Mouse (Mus musculus) hindbrain, postnatal 0 days (tissue): ENCODE measurements around the gene Dennd1b. TPM values are rescaled to one million over a fixed set of nuclear protein-coding genes. Genes with fewer than 3 reads are reported as not detected.

ENCODE experiments used
- ATAC-seq: fragments of 200-750 bp; cut with Nextera tagmentation; 2 replicates; pipeline ENCODE4 v1.8.0; 2017; ENCODE audit warnings: mild to moderate bottlenecking, moderate TSS enrichment, moderate library complexity
- DNase-seq: peaks from one replicate; pipeline ENCODE4 v3.0.0-alpha.2; 2015; ENCODE audit warnings: low spot score
- H3K27ac ChIP-seq: fragments of 300-500 bp; sonication (generic); 2 replicates; pipeline ENCODE4 v1.5.1; 2014; ENCODE audit warnings: mild to moderate bottlenecking
- H3K27me3 ChIP-seq: fragments of 300-500 bp; sonication (generic); 2 replicates; pipeline ENCODE4 v1.6.1; 2014; ENCODE audit warnings: low read length, mixed read lengths; ENCODE audit not compliant: insufficient read depth
- H3K36me3 ChIP-seq: fragments of 300-500 bp; sonication (generic); 2 replicates; pipeline ENCODE4 v1.6.1; 2014; ENCODE audit warnings: low read length, mixed read lengths; ENCODE audit not compliant: insufficient read depth
- H3K4me1 ChIP-seq: fragments of 300-500 bp; sonication (generic); 2 replicates; pipeline ENCODE4 v1.6.1; 2014; ENCODE audit warnings: antibody characterized with exemption, low read length, mixed read lengths; ENCODE audit not compliant: insufficient read depth
- H3K4me2 ChIP-seq: fragments of 300-500 bp; sonication (generic); 2 replicates; pipeline ENCODE4 v1.6.1; 2014; ENCODE audit warnings: low read depth, mild to moderate bottlenecking, low read length, moderate library complexity, mixed read lengths
- H3K4me3 ChIP-seq: fragments of 300-500 bp; sonication (generic); 2 replicates; pipeline ENCODE4 v1.5.1; 2014; ENCODE audit warnings: low read length
- H3K9ac ChIP-seq: fragments of 300-500 bp; sonication (generic); replicated peaks from 2 replicates; pipeline ENCODE4 v1.6.1; 2014; ENCODE audit warnings: mild to moderate bottlenecking, low read length, moderate library complexity, mixed read lengths
- H3K9me3 ChIP-seq: fragments of 300-500 bp; sonication (generic); 2 replicates; pipeline ENCODE4 v1.6.1; 2016; ENCODE audit warnings: low read length, mixed read lengths
- CTCF ChIP-seq: IDR thresholded peaks from 2 replicates; pipeline ENCODE4 v1.5.1; 2016; ENCODE audit warnings: antibody characterized with exemption, control low read depth, low read depth
- WGBS: fragments of 180-500 bp; shearing (Covaris S2); extraction: QIAGEN DNeasy Blood & Tissue Kit; methylation state at CpG from one replicate; pipeline ENCODE4 v1.1.7; 2014; 5-methylcytosine and 5-hydroxymethylcytosine counted together
- polyA plus RNA-seq: library from polyadenylated mRNA; unstranded; fragments of >200 nt; fragmentation: Nextera tagmentation; extraction: Ambion mirVana; gene quantifications from 2 replicates; pipeline ENCODE4 v1.2.1, GENCODE M21; 2015
- total RNA-seq: library from RNA; depleted of rRNA; stranded (reverse); fragments of >200 nt; gene quantifications from 2 replicates; pipeline ENCODE4 v1.2.3, GENCODE M21; 2014

Dennd1b gene
- total and polyA plus RNA-seq, 2 experiments from 2014 or later = 8.3 to 30.9 TPM

GRCm38 (mm10) chr1:138952173-138952572 is 11.1 kb upstream of the Dennd1b start:
- no peak overlapping the region for H3K27ac ChIP-seq
- no peaks in the 10 kb centered on the region for H3K36me3 ChIP-seq
- no peak for TF ChIP-seq CTCF
- H3K27me3 ChIP-seq = no peaks in the 10 kb centered on the region
- ATAC-seq = no peak
- H3K9me3 ChIP-seq = no peaks in the 10 kb centered on the region
- no peak overlapping the region for H3K4me2 ChIP-seq
- no peaks in the 10 kb centered on the region for H3K4me1 ChIP-seq
- H3K4me3 ChIP-seq = no peak overlapping the region
- DNase-seq = no peak
- no peak overlapping the region for H3K9ac ChIP-seq

GRCm38 (mm10) chr1:138954978-138955377 is 8.3 kb upstream of the Dennd1b start:
- 86% methylated on average over 5 of the region's 5 CpGs for WGBS
- ATAC-seq (no peak), DNase-seq (no peak)
- TF ChIP-seq CTCF = no peak
- H3K9me3 ChIP-seq = no peaks in the 10 kb centered on the region
- no peak overlapping the region for H3K4me2 ChIP-seq
- no peak overlapping the region for H3K4me3 ChIP-seq
- H3K4me1 ChIP-seq = no peaks in the 10 kb centered on the region
- H3K36me3 ChIP-seq = no peaks in the 10 kb centered on the region
- H3K27ac ChIP-seq = no peak overlapping the region
- no peak overlapping the region for H3K9ac ChIP-seq
- no peaks in the 10 kb centered on the region for H3K27me3 ChIP-seq

GRCm38 (mm10) chr1:138955455-138955854 is 7.8 kb upstream of the Dennd1b start:
- TF ChIP-seq CTCF = no peak
- Histone ChIP-seq H3K9me3 (no peaks in the 10 kb centered on the region), H3K27ac (no peak overlapping the region), H3K9ac (no peak overlapping the region), H3K27me3 (no peaks in the 10 kb centered on the region), H3K4me3 (no peak overlapping the region), H3K4me1 (no peaks in the 10 kb centered on the region), H3K36me3 (no peaks in the 10 kb centered on the region), H3K4me2 (no peak overlapping the region)
- no peak for DNase-seq
- WGBS = 87% methylated on average over 4 of the region's 4 CpGs
- ATAC-seq = no peak

- Histone ChIP-seq H3K4me3 (no peak overlapping the region), H3K27ac (no peak overlapping the region), H3K9me3 (no peaks in the 10 kb centered on the region), H3K4me1 (no peaks in the 10 kb centered on the region), H3K36me3 (no peaks in the 10 kb centered on the region), H3K27me3 (no peaks in the 10 kb centered on the region), H3K9ac (no peak overlapping the region), H3K4me2 (no peak overlapping the region)
- no peak for TF ChIP-seq CTCF
- ATAC-seq (no peak), DNase-seq (no peak)
These were observed 6.7 kb upstream of the Dennd1b start for GRCm38 (mm10) chr1:138956511-138956910.

GRCm38 (mm10) chr1:138957111-138957510 is 6.1 kb upstream of the Dennd1b start:
- H3K4me1 ChIP-seq = no peaks in the 10 kb centered on the region
- DNase-seq = no peak
- H3K4me3 ChIP-seq = no peak overlapping the region
- ATAC-seq = no peak
- H3K27ac ChIP-seq = no peak overlapping the region
- TF ChIP-seq CTCF = no peak
- H3K36me3 ChIP-seq = no peaks in the 10 kb centered on the region
- no peaks in the 10 kb centered on the region for H3K27me3 ChIP-seq
- H3K9me3 ChIP-seq = no peaks in the 10 kb centered on the region
- H3K4me2 ChIP-seq = no peak overlapping the region
- no peak overlapping the region for H3K9ac ChIP-seq
- WGBS = 39% methylated on average over 4 of the region's 4 CpGs

- no peak overlapping the region for H3K4me2 ChIP-seq
- ATAC-seq (no peak), DNase-seq (no peak)
- H3K27ac ChIP-seq = no peak overlapping the region
- 0 out of 2 replicates have a peak, but pooled peaks cover 3% of the 10 kb centered on the region for H3K4me1 ChIP-seq
- H3K9me3 ChIP-seq = no peaks in the 10 kb centered on the region
- H3K4me3 ChIP-seq = no peak overlapping the region
- no peaks in the 10 kb centered on the region for H3K36me3 ChIP-seq
- TF ChIP-seq CTCF = no peak
- no peak overlapping the region for H3K9ac ChIP-seq
- H3K27me3 ChIP-seq = no peaks in the 10 kb centered on the region
- WGBS = 86% methylated on average over 3 of the region's 3 CpGs
These were observed 4.4 kb upstream of the Dennd1b start for GRCm38 (mm10) chr1:138958863-138959262.

- WGBS = 73% methylated on average over 4 of the region's 4 CpGs
- Histone ChIP-seq H3K4me3 (no peak overlapping the region), H3K9ac (no peak overlapping the region), H3K27ac (no peak overlapping the region), H3K4me2 (no peak overlapping the region), H3K36me3 (no peaks in the 10 kb centered on the region), H3K27me3 (no peaks in the 10 kb centered on the region), H3K4me1 (0 out of 2 replicates have a peak, but pooled peaks cover 3% of the 10 kb centered on the region), H3K9me3 (no peaks in the 10 kb centered on the region)
- DNase-seq (no peak), ATAC-seq (no peak)
- no peak for TF ChIP-seq CTCF
These were observed 3.2 kb upstream of the Dennd1b start for GRCm38 (mm10) chr1:138959903-138960483.
